Mouse (Mus musculus) right cerebral cortex, adult 18-20 months (tissue): ENCODE results near the gene Plekhj1.
"Not testable (repeated sequence)": the region's sequence is repeated elsewhere in the genome, so short reads cannot be mapped to it uniquely, and the experiment has no call there.

Experiments
- DNase-seq: peaks from one replicate; pipeline ENCODE4 v3.0.0; 2022; ENCODE audit warnings: mixed read lengths

Gene Plekhj1

GRCm38 (mm10) chr10:80826151-80827062, 28.0 kb upstream of the Plekhj1 start, which contains the start of gene Oaz1:
Gene Oaz1 (plus strand): TSS chr10:80826656.
- peak; percentile 100 for DNase-seq

GRCm38 (mm10) chr10:80824827-80825226, 26.4 kb upstream of the Plekhj1 start:
- no peak for DNase-seq

DNA sequence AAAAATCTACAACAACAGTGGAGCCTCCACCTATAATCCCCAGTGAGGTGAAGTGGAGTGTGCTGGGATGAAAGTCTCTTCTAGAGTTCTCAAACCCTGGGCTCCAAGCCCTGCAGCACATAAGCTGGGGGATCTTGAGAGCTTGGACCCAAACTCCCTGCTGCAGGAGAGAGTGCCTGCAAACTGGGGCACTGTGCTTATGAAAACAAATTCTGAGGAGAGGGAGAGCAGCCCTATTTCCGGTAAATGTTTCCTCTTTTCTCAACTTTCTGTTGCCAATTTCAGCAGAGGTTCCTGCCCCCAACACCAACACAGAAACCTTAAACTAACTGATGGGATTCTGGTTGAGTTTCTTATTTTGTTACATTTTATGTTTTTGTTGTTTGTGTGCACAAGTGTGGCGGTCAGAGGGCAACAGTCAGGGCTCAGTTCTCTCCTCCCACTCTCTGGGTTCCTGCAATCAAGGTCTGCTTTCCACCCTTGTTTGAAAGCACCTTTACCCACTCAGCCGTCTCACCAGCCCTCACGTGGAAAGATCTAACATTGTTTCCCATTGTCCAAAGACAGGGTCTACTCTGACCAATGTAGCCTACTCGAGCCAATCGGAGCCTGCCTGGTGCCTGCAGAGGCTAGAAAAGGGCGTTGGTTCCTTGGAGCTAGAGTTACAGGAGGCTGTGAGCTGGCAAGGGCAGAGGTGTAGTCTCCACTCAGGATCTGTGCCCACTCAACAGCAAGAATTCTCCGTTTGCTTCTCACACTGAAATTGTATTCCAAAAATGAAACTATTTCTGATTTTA, 25.6 kb upstream of the Plekhj1 start:
- DNase-seq, result no peak

GRCm38 (mm10) chr10:80823316-80823715, 24.9 kb upstream of the Plekhj1 start:
- no peak for DNase-seq

GRCm38 (mm10) chr10:80822528-80822927, 24.1 kb upstream of the Plekhj1 start:
- DNase-seq, result no peak

- DNase-seq, result no peak
Observed at GRCm38 (mm10) chr10:80821991-80822390, 23.6 kb upstream of the Plekhj1 start.

GRCm38 (mm10) chr10:80819406-80819805, 21.0 kb upstream of the Plekhj1 start:
- no peak for DNase-seq

- no peak for DNase-seq
Observed at GRCm38 (mm10) chr10:80818599-80819281, 20.3 kb upstream of the Plekhj1 start.

- not testable (repeated sequence) for DNase-seq
Observed at GRCm38 (mm10) chr10:80817955-80818354, 19.5 kb upstream of the Plekhj1 start.

- DNase-seq, result no peak
Observed at GRCm38 (mm10) chr10:80817164-80817563, 18.7 kb upstream of the Plekhj1 start.

DNA sequence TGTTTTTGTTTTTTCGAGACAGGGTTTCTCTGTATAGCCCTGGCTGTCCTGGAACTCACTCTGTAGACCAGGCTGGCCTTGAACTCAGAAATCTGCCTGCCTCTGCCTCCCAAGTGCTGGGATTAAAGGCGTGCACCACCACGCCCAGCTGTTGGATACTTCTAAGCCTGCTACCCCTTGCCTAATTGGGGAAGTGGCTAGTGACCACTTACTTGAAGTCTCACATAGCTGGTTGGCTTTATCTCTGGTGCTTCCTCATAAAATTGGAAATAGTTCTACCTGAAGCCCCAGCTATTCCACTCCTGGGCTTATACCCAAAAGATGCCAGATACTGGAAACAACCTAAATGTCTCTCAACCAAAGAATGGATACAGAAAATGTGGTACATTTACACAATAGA, 17.9 kb upstream of the Plekhj1 start:
- DNase-seq, result not testable (repeated sequence)

- DNase-seq, result no peak
Observed at GRCm38 (mm10) chr10:80814800-80815199, 16.4 kb upstream of the Plekhj1 start.

DNA sequence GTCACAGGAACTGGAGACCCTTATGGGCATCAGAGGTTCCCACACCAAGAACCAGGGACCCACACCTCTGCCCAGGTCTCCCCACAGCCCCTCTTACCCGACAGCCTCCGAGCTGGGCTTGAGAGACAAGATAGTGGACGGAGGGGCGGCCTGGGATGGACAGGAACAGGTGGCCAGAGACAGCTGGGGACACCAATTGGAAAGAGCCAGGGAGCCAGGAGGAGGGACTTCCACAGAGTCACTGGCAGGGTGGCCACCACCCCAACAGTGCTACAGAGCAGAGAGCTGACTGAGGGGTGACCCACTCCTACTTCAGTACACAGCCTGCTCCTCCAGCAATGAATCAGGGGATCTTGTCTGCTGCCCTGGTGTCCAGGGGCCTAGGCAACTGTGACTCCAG, 14.9 kb upstream of the Plekhj1 start, which contains the start of gene Jsrp1:
TSS of gene Jsrp1 (minus strand) at position 133 of the 400 bp plus-strand sequence.
- DNase-seq, result no peak

- no peak for DNase-seq
Observed at GRCm38 (mm10) chr10:80812391-80813041, 14.1 kb upstream of the Plekhj1 start.

GRCm38 (mm10) chr10:80810084-80810483, 11.7 kb upstream of the Plekhj1 start:
- no peak for DNase-seq

- peak; percentile 66 for DNase-seq
Observed at GRCm38 (mm10) chr10:80808985-80809632, 10.7 kb upstream of the Plekhj1 start.

DNA sequence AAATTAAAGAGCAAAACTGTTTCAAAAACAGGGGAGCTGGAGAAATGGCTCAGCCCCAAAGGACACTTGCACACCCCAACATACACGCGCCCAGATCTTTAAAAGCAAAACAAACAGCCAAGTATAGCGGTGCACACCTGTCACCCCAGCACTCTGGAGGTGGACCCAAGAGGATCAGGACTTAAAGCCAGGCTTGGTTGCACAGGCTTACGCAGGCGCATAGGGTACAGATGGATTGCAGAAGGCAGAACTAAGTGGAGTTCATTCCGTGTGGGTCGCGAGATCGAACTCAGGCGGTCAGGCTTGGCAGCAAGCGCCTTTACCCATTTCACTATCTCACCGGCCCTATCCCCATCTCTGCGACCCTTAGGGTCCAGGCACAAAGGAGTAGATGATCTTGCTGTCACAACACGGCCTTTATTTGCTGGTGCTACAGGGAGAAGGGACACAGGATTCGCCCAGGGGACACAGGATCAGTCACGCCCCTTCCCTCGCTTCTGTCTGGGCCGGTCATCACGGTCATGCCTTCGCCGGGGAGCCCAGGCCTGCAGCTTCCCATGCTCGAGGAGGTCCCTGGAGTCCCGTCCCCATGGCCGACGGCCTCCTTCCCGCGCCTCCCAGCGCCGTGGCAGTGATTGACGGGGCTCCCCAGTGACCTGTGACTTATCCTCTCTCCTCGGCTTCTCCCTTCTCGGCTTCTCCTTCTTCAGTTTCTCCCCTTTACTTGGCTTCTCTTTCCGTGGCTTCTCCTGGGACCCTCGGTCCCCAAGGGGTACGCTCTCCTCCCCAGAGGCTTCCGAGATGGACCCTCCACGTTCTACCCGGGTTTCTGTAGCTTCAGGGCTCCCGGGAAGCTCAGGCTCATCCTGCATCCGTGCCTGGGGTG, 9.9 kb upstream of the Plekhj1 start:
- no peak for DNase-seq

- peak; percentile 93 for DNase-seq
Observed at GRCm38 (mm10) chr10:80807057-80807627, 8.7 kb upstream of the Plekhj1 start.

GRCm38 (mm10) chr10:80806341-80807056, 8.1 kb upstream of the Plekhj1 start:
- no peak for DNase-seq

- DNase-seq, result peak; percentile 66
Observed at GRCm38 (mm10) chr10:80805925-80806324, 7.5 kb upstream of the Plekhj1 start.
